Mouse (Mus musculus) embryo, embryonic 10 days (tissue): Measurements from ENCODE around the gene Lgalsl.
A peak's percentile ranks its signal among the peaks of the same experiment; 100 is the strongest.

Experiments
- DNase-seq: peaks from one replicate; pipeline ENCODE4 v3.0.0-alpha.2; 2015; ENCODE audit warnings: low spot score

Lgalsl gene

GRCm38 (mm10) chr11:20830686-20831505 lies at the start of gene Lgalsl:
Gene Lgalsl, minus strand, starts transcription at chr11:20831056.
- DNase-seq = peak; percentile 62

- peak; percentile 21 for DNase-seq
Measured at GRCm38 (mm10) chr11:20878644-20879043, 47.8 kb upstream of the Lgalsl start.

- DNase-seq = no peak
Measured at GRCm38 (mm10) chr11:20877578-20878096, 46.8 kb upstream of the Lgalsl start.

GRCm38 (mm10) chr11:20873386-20873785 lies 42.5 kb upstream of the Lgalsl start:
- DNase-seq = no peak

GRCm38 (mm10) chr11:20872911-20873310 lies 42.1 kb upstream of the Lgalsl start:
- no peak for DNase-seq

- no peak for DNase-seq
Measured at GRCm38 (mm10) chr11:20872444-20872843, 41.6 kb upstream of the Lgalsl start.

GRCm38 (mm10) chr11:20869927-20870326 lies 39.1 kb upstream of the Lgalsl start:
- DNase-seq = no peak

GRCm38 (mm10) chr11:20865450-20865849 lies 34.6 kb upstream of the Lgalsl start:
- no peak for DNase-seq

- DNase-seq = no peak
Measured at GRCm38 (mm10) chr11:20864647-20865046, 33.8 kb upstream of the Lgalsl start.

GRCm38 (mm10) chr11:20862101-20862500 lies 31.2 kb upstream of the Lgalsl start:
- DNase-seq = no peak

- no peak for DNase-seq
Measured at GRCm38 (mm10) chr11:20860351-20860750, 29.5 kb upstream of the Lgalsl start.

GRCm38 (mm10) chr11:20859858-20860257 lies 29.0 kb upstream of the Lgalsl start:
- DNase-seq = no peak

GRCm38 (mm10) chr11:20858921-20859668 lies 28.2 kb upstream of the Lgalsl start:
- peak; percentile 61 for DNase-seq

GRCm38 (mm10) chr11:20857921-20858320 lies 27.1 kb upstream of the Lgalsl start:
- DNase-seq = no peak

GRCm38 (mm10) chr11:20854032-20854741 lies 23.3 kb upstream of the Lgalsl start:
- DNase-seq = peak; percentile 53

- no peak for DNase-seq
Measured at GRCm38 (mm10) chr11:20850196-20850595, 19.3 kb upstream of the Lgalsl start.

GRCm38 (mm10) chr11:20849403-20849802 lies 18.5 kb upstream of the Lgalsl start:
- no peak for DNase-seq

GRCm38 (mm10) chr11:20837366-20837765 lies 6.5 kb upstream of the Lgalsl start:
- DNase-seq = no peak

GRCm38 (mm10) chr11:20831600-20832137 lies 813 bp upstream of the Lgalsl start:
- no peak for DNase-seq

- DNase-seq = no peak
Measured at GRCm38 (mm10) chr11:20829993-20830685, 717 bp downstream of the Lgalsl start.

GRCm38 (mm10) chr11:20829056-20829686 lies 1.7 kb downstream of the Lgalsl start:
- no peak for DNase-seq
